Mouse (Mus musculus): ENCODE measurements at regions not wholly inside any gene's neighbourhood (a gene's known extent, or its start where the extent isn't known, plus 50 kb on each side); places are given as distances from the start of the nearest gene placed in this dataset.
A peak's percentile ranks its signal among the peaks of the same experiment; 100 is the strongest.

GRCm38 (mm10) chr15:62233154-62233553, 1310.3 kb upstream of the A1bg start:
- no peak for DNase-seq

GRCm38 (mm10) chr15:62231709-62232108, 1308.9 kb upstream of the A1bg start:
- DNase-seq, result no peak

DNA sequence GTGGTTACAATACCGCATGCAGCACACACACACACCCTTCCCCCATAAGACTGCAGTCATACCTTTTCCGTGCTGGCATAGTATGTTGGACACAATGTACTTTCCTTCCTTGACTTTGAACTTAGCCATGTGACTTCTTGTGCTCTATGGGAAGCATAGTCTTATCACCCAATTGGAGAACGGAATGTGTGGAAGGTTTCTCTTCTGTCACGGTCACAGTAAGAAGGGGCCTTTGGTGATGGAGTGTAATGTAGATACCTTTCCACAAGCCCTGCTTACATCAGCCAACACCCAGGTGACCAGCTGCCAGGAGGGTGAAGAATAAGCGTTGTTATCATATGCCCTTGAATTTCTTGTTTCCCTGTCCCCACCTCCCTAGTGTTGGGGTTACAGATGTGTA, 1308.0 kb upstream of the A1bg start:
- DNase-seq, result no peak

GRCm38 (mm10) chr15:62229491-62230283, 1306.9 kb upstream of the A1bg start:
- no peak for DNase-seq

- DNase-seq, result no peak
Measured at GRCm38 (mm10) chr15:62229023-62229422, 1306.2 kb upstream of the A1bg start.

DNA sequence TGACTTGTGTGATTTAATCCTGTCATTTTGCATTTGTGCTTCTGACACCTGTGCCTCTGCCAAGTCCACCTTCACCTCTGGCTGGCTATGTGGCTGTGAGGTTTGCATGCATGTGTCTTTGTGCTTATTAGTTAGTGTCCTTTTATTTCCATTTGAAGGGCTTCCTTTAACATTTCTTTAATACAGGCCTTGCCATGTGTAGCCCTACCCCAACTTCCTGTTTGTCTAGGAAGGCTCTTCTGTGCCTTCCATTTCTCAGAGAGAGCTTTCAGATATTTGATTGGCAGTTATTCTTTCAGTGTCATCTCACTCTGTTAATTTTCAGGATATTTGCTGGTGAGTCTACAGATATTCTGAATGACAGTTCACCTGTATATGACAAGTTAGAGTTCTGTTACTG, 1302.0 kb upstream of the A1bg start:
- DNase-seq, result no peak

DNA sequence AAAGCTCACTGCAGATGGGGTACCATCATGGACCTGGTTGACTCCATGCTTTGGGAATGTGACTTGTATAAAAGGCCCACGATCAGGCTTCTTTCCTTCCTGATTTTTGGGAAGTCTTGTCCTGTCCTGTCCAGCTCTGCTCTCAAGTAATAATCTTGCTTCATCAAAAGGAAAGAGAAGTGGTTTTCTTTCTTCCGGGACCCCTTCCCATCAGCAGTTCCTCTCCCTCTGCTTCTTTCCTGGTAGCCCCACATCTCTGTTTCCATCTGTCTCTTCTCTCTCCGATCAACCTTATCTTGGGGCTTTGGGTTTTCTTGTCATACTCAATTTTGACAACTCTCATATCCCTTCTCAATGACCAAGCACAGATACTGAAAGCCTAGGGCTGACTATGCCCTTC, 1301.4 kb upstream of the A1bg start:
- no peak for DNase-seq

DNA sequence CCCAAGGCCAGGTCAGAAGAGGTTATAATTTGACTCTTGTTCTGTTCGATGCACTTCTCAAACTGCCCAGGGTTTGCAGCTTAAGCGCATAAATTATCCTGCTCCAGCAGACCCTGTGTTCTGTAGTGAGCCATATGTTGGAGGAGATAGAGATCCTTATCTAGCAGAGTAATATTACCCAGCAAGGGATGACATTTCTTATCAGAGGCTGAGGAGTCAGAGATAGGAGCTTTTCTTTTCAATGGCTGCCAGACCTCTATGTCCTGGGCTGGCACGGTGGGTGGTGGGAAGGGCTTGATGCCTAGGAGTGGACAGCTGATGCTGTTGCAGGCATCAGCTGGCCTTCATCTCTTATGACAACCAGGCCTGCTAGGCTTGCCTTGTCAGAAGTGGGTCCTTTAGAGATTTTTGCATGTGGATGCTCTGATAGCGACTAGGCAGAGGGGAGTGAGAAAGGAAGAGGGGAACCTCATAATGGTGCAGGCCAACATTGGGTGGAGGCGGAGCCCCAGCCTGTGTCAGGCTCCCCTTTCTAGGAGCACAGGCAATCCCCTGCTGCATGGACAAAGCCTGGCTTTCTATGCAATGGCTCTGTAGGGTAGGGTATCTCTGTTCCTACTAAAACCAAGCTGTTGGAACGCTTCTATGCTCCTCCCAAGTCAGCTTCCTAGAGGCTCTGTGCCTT, 1300.5 kb upstream of the A1bg start:
- no peak for DNase-seq

DNA sequence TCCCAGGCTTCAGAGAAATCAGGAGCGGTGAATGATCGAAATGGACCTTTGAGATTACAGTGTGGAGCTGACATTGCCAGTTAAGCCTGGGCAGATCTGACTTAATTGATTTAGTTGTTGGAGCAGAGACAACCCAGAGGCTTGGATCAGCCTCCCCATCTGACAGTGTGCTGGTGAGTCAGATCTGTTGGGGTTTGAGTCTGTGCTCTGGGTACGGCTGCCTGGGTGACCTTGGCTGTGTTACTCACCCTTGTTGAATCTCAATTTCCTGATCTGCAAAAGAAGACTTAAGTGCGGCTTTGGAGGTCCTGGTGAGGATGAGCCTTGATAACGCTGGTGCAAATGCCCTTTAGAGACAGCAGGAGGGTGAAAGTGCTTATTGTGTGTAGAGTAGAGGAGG, 1299.9 kb upstream of the A1bg start:
- DNase-seq, result no peak

- DNase-seq, result no peak
Measured at GRCm38 (mm10) chr15:62222201-62222600, 1299.4 kb upstream of the A1bg start.

GRCm38 (mm10) chr15:62221024-62221819, 1298.4 kb upstream of the A1bg start:
- no peak for DNase-seq

GRCm38 (mm10) chr15:62220620-62221019, 1297.8 kb upstream of the A1bg start:
- no peak for DNase-seq

DNA sequence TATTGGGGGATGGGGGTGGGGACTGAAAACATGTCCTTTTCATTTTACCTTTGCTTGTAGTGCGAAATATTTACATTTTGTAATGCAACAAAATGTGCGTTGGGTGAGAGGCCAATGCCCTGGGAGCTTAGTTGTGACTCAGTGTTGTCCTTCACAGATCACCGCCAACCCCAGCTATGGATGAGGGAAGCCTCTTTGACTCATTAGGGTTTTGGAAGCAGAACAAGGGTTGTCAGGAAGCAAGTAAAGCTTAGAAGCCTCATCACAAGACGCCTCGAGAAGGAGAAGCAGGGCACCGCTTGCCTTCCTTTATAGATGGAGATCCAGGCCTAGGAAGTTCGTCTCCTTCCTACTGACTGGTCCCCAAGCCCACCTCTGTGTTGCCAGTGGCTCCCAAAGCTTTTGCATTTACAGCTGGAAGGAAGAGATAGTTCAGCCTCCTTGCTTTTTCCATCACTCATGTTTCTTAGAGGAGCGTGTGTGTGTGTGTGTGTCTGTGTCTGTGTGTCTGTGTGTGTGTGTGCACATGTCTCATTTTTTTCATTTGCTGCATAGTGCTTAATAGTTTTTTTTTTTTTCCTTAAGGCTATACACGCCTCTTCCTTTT, 1297.2 kb upstream of the A1bg start:
- no peak for DNase-seq

GRCm38 (mm10) chr15:62218346-62219080, 1295.7 kb upstream of the A1bg start:
- no peak for DNase-seq

DNA sequence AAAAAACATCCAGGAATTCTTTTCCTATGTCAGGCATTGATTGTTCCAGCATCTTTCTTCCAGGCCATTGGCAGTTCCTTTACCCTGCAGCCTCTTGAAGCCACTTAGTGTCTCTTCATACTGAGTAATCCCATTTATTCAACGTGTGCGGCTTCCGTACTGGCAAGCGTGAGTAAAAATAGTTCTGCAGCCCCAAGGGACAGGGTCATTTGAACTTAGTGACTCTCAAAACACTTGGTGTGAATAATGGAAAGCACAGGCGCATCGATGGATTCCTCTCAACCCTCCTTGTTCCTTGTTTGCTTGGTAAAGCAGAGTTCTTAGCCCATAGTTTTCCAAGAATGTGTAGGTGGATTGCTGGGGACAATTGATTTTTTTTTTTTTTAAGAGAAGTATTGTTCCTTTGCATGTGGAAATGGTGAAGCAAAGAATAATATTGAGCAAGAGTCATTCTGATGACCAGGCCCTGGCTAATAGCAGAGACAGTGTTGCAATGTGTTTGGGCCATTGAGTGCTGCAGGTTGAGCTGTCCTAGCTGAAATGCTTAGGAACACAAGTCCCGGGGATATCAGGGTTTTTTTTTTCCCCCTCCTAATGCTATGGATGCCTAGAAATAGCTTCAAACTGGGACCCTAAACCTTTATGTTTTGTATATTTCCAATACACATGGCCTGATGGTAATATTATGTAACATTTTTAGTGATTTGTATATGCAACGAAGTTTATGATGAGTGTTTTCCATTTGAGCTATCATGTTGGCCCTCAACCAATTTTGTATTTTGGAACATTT, 1294.1 kb upstream of the A1bg start:
- DNase-seq, result no peak

DNA sequence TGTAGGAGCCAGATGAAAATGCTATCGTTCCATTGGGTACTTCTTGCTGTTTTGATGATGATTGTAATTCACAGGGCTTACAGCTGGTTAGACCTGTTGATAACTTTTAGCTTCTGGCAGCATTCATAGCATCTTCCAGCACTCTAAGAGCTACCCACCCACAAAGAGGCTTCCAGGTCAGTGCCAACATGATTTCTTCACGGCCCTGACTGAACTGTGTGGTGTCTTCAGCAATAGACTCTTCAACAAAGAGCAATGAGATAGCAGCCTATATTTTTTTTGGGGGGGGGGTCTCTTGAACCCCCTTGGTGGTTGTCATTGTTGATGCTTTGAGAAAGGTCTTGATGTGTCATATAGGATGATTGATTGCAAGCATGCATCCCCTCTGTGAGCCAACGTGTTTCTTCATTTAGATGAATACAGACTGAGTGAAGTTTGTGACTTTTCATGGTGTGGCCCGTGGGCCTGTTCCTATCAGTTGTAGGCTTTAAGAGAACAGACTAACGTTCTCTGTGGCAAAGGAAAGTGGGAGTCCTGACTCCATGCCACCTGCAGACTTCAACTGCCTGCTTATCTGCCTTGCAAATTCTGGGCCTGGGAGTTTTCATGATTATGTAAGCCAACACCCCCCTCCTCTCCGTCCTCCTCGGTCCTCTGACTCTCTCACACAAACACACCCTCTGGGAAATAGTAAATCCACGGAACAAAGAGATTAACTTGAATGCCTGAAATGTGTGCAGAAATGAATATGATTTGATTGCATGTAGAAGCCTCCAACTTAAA, 1293.0 kb upstream of the A1bg start:
- no peak for DNase-seq

DNA sequence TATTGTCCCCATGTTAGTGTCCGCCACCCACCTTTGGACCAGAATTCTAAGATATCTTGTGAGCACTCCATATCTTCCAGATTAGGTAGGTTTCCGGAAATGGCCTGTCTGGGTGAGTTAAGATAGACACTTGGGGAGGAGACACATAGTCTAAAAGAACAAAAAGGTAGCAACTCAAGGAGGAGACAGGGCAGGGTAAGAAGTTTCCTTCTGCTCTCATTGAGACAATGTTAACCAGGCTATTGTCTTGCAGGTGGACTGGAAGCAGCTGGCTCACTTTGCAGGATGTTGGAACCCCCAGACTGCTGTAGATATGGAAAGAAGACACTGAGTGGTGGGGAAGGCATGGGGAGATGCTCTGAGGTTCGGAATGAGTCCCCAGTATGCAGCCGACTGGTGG, 1291.5 kb upstream of the A1bg start:
- no peak for DNase-seq

- no peak for DNase-seq
Measured at GRCm38 (mm10) chr15:62212283-62212910, 1289.6 kb upstream of the A1bg start.

DNA sequence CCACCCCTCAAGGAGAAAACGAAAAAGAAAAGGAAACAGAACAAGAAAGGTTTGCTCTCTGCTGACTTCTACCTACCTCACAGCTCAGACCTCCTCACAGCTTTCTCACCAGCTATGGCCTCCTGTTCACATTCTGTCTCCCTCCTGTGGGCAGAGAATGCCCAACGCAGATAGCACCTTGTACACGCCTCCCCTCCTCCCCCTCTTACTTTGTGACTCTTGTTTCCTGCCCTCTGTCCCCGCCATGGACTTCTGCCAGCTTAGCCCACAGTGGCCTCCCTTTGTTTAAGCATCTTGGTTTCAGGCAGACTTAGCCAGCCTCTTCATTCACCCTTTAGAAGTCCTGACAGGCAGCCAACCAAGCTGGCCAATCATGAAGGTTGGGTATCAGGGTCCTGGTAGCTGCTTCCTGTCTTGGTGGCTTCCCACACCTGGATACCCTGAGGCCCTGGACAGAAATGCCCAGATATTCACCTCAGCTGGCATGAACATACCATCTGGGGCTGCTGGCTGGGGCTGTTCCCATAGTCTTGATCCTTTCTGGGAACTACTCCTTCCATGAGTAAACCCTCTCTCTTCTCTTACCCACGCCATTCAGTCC, 1287.2 kb upstream of the A1bg start:
- DNase-seq, result peak; percentile 36 to 46

- DNase-seq, result no peak
Measured at GRCm38 (mm10) chr15:62209296-62209695, 1286.5 kb upstream of the A1bg start.

Data from B cell, adult 2 months (primary cell).